Comparison of ENCODE assay signal across 13 mouse cellular contexts in genomic region chr4:114486885-114487531, GRCm38 (mm10).
DNase-seq lines count a peak whose midpoint lies in the region; ATAC-seq lines count a peak whose summit lies in the region.
"Had no signal": no experiment of that assay in that cellular context is flagged by ENCODE, and none has a peak within 500 bp of the region (broad histone marks: within the 10 kb centered on the region; RNA-seq: fewer than 3 reads in every experiment).

No protein-coding gene starts in this region.

- no peaks in the 10 kb centered on the region for H3K9me3 ChIP-seq in forebrain, embryonic 14.5 days (replicated peaks; ENCODE audit: control insufficient read depth, low read length)
- no peaks in the 10 kb centered on the region for H3K9me3 ChIP-seq in forebrain, embryonic 12.5 days
- H3K9me3 ChIP-seq in hindbrain, embryonic 10.5 days: no peaks in the 10 kb centered on the region
- H3K9me3 ChIP-seq in hindbrain, embryonic 11.5 days (ENCODE audit: control insufficient read depth, low read length): no peaks in the 10 kb centered on the region
- no peaks in the 10 kb centered on the region for H3K9me3 ChIP-seq in neural tube, embryonic 15.5 days (replicated peaks)

- no peaks in the 10 kb centered on the region for H3K36me3 ChIP-seq in forebrain, embryonic 14.5 days (ENCODE audit: control insufficient read depth, insufficient read depth, low read length)
- H3K36me3 ChIP-seq in forebrain, embryonic 12.5 days (replicated peaks): no peaks in the 10 kb centered on the region
- no peaks in the 10 kb centered on the region for H3K36me3 ChIP-seq in hindbrain, embryonic 10.5 days
- no peaks in the 10 kb centered on the region for H3K36me3 ChIP-seq in hindbrain, embryonic 11.5 days (ENCODE audit: control insufficient read depth, insufficient read depth, low read length)
- no peaks in the 10 kb centered on the region for H3K36me3 ChIP-seq in neural tube, embryonic 15.5 days
- H3K36me3 ChIP-seq: embryonic facial prominence, embryonic 10.5 days had no signal

- H3K27me3 ChIP-seq in forebrain, embryonic 14.5 days (replicated peaks; ENCODE audit: control insufficient read depth, insufficient read depth, low read length): no peaks in the 10 kb centered on the region
- no peaks in the 10 kb centered on the region for H3K27me3 ChIP-seq in forebrain, embryonic 12.5 days
- no peaks in the 10 kb centered on the region for H3K27me3 ChIP-seq in hindbrain, embryonic 10.5 days (ENCODE audit: insufficient read depth, poor library complexity, severe bottlenecking)
- H3K27me3 ChIP-seq in hindbrain, embryonic 11.5 days (ENCODE audit: control insufficient read depth, insufficient read depth, low read length): no peaks in the 10 kb centered on the region
- H3K27me3 ChIP-seq in neural tube, embryonic 15.5 days (replicated peaks): no peaks in the 10 kb centered on the region

- peak; percentile 44 for DNase-seq in forebrain, embryonic 14.5 days (ENCODE audit: low spot score)
- no peak for DNase-seq in hindbrain, embryonic 10.5 days (ENCODE audit: low spot score)
- DNase-seq in hindbrain, embryonic 11.5 days (ENCODE audit: low spot score): no peak
- DNase-seq in right cerebral cortex, postnatal 4 days: peak; percentile 24
- no peak for DNase-seq in right cerebral cortex, postnatal 14 days
- no peak for DNase-seq in left cerebral cortex, postnatal 36 days (ENCODE audit: low spot score in 2 of 2)
- DNase-seq: adrenal gland, adult 8-10 months; kidney, adult 8-10 months; lung, postnatal 14 days had no signal

- H3K27ac ChIP-seq in forebrain, embryonic 14.5 days (ENCODE audit: low read depth, low read length): no peak overlapping the region
- no peak overlapping the region for H3K27ac ChIP-seq in forebrain, embryonic 12.5 days
- H3K27ac ChIP-seq in hindbrain, embryonic 10.5 days: 0 out of 2 replicates have a peak overlapping the region, but pooled peaks have one; percentile 2
- H3K27ac ChIP-seq in hindbrain, embryonic 11.5 days (ENCODE audit: low read depth, low read length): no peak overlapping the region; the same call in 1 of the 2 replicates
- H3K27ac ChIP-seq in neural tube, embryonic 15.5 days (replicated peaks): no peak overlapping the region
- H3K27ac ChIP-seq: embryonic facial prominence, embryonic 10.5 days had no signal

- no peak overlapping the region for H3K4me3 ChIP-seq in forebrain, embryonic 14.5 days (ENCODE audit: low read depth, low read length)
- H3K4me3 ChIP-seq in forebrain, embryonic 12.5 days (replicated peaks): no peak overlapping the region
- no peak overlapping the region for H3K4me3 ChIP-seq in hindbrain, embryonic 10.5 days
- H3K4me3 ChIP-seq in hindbrain, embryonic 11.5 days (ENCODE audit: low read depth, low read length): no peak overlapping the region
- H3K4me3 ChIP-seq in neural tube, embryonic 15.5 days (replicated peaks): no peak overlapping the region
- H3K4me3 ChIP-seq: embryonic facial prominence, embryonic 10.5 days had no signal

- whole genome bisulfite sequencing in forebrain, embryonic 14.5 days: 50% methylated on average over 2 of the region's 2 CpGs
- WGBS in forebrain, embryonic 12.5 days: 73% methylated on average over 2 of the region's 2 CpGs
- 90% methylated on average over 2 of the region's 2 CpGs for WGBS in hindbrain, embryonic 10.5 days
- WGBS in hindbrain, embryonic 11.5 days: 78% methylated on average over 2 of the region's 2 CpGs
- 62% methylated on average over 2 of the region's 2 CpGs for WGBS in neural tube, embryonic 15.5 days

- peak; percentile 54; the same call in 1 of the 2 replicates for ATAC-seq in forebrain, embryonic 14.5 days
- ATAC-seq in forebrain, embryonic 12.5 days (ENCODE audit: low FRiP score): no peak
- ATAC-seq in hindbrain, embryonic 11.5 days (ENCODE audit: low FRiP score): no peak
- ATAC-seq in neural tube, embryonic 15.5 days (ENCODE audit: low FRiP score): peak; percentile 53

- H3K4me2 ChIP-seq in forebrain, embryonic 14.5 days (ENCODE audit: low read length): no peak overlapping the region
- H3K4me2 ChIP-seq in forebrain, embryonic 12.5 days: no peak overlapping the region
- no peak overlapping the region for H3K4me2 ChIP-seq in hindbrain, embryonic 11.5 days (replicated peaks; ENCODE audit: low read depth, low read length)
- H3K4me2 ChIP-seq in neural tube, embryonic 15.5 days: no peak overlapping the region
- H3K4me2 ChIP-seq: liver, embryonic 11.5 days had no signal

- H3K9ac ChIP-seq in forebrain, embryonic 14.5 days (ENCODE audit: low read length): no peak overlapping the region
- H3K9ac ChIP-seq in forebrain, embryonic 12.5 days: no peak overlapping the region
- H3K9ac ChIP-seq in hindbrain, embryonic 11.5 days (ENCODE audit: low read depth, low read length): no peak overlapping the region
- H3K9ac ChIP-seq in neural tube, embryonic 15.5 days (replicated peaks): no peak overlapping the region

- intact Hi-C loops in left cerebral cortex, postnatal 36 days (cut with DNase I): no loop called here

- H3K4me1 ChIP-seq in forebrain, embryonic 14.5 days (ENCODE audit: control insufficient read depth, insufficient read depth, low read length): peaks cover 3% of the 10 kb centered on the region; the same call in 1 of the 2 replicates
- H3K4me1 ChIP-seq in forebrain, embryonic 12.5 days: peaks cover 5% of the 10 kb centered on the region; the same call in 1 of the 2 replicates
- no peaks in the 10 kb centered on the region for H3K4me1 ChIP-seq in hindbrain, embryonic 10.5 days (replicated peaks)
- H3K4me1 ChIP-seq in hindbrain, embryonic 11.5 days (replicated peaks; ENCODE audit: control insufficient read depth, insufficient read depth, low read length): no peaks in the 10 kb centered on the region
- H3K4me1 ChIP-seq in neural tube, embryonic 15.5 days: no peaks in the 10 kb centered on the region

Comparison
In these comparisons a context has a peak if more than half of its experiments do, and no peak if none do; other contexts are left out.
1. ATAC-seq: peak in forebrain, embryonic 14.5 days (single experiment) and neural tube, embryonic 15.5 days (single experiment); none in forebrain, embryonic 12.5 days (single experiment) and hindbrain, embryonic 11.5 days (single experiment).
2. DNase-seq: peak in forebrain, embryonic 14.5 days (single experiment) and right cerebral cortex, postnatal 4 days (single experiment); none in hindbrain, embryonic 10.5 days (single experiment), hindbrain, embryonic 11.5 days (single experiment), right cerebral cortex, postnatal 14 days (single experiment) and left cerebral cortex, postnatal 36 days (0 of 2).